Mouse (Mus musculus): ENCODE data around the gene Tsnaxip1. TPM values are rescaled to one million over a fixed set of nuclear protein-coding genes. Genes with fewer than 3 reads are reported as not detected.
A peak's percentile ranks its signal among the peaks of the same experiment; 100 is the strongest.

Tsnaxip1 gene
- 0.14 and 0.15 TPM in 2 replicates for polyA plus RNA-seq (2016; fragmentation: Nextera tagmentation; extraction: Ambion mirVana)

DNA sequence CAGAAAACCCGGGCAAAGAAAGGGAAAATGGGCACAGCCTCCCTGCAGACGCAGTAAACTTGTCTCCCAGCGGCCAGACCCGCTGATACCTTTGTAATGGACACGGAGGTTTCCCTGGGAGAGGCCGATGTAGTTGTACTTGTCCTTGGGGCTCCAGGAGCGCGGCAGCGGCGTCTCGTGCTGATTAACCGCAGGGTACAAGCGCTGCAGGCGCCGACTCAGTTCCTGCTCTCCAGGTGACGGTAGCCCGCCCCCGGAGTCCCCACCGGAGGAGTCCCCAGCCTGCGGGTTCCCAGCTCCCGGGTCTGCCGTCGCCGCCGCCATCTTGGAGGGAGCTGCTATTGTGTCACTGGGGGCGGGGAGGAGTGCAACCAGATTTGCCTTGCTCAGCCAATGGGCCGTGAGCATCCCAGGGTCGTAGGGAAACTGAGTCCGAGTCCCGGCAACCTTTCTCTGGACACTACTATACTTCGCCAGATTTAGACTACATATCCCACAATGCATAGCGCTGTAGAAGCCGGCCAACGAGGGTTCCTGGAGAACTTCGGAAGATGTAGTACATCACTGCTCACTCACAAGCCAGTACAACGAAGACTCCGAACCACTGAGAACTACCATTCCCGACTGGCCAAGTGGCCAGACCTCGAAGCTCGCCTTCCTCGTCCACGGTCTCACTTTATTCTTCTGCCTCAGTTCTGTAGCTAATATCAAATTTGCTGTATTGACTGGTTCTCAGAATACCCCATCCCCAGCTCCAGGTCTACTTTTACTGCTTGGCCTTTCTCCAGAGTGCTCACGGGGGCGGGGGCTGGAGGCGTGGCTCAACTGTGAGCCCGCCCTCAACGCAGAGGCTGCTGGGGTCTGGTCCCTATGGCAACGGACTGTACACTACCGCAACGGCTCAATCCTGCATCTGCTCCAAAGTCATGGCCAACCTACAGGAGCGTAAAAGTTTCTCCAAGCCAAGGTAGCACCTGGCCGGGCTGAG is at the start of gene Tsnaxip1, which contains the start of gene Ranbp10:
Tsnaxip1 (plus strand) TSS at position 871 of the 988 bp plus-strand sequence.
Ranbp10 (minus strand) TSS at position 490 of the 988 bp plus-strand sequence.
- WGBS = under 1% methylated on average over 52 of the region's 52 CpGs
- Histone ChIP-seq H3K36me3 (peaks cover 25% of the 10 kb centered on the region), H3K4me2 (peak within 1 kb of the TSS; percentile 84), H3K4me1 (replicated peaks) (peaks cover 16% of the 10 kb centered on the region), H3K9me3 (replicated peaks) (no peaks in the 10 kb centered on the region), H3K27ac (ENCODE audit: poor library complexity, severe bottlenecking) (peak within 1 kb of the TSS; percentile 82), H3K9ac (peak within 1 kb of the TSS; percentile 96), H3K27me3 (replicated peaks) (no peaks in the 10 kb centered on the region), H3K4me3 (peak within 1 kb of the TSS; percentile 95)
- ATAC-seq (ENCODE audit: insufficient number of reproducible peaks, low FRiP score) = peak; percentile 97

DNA sequence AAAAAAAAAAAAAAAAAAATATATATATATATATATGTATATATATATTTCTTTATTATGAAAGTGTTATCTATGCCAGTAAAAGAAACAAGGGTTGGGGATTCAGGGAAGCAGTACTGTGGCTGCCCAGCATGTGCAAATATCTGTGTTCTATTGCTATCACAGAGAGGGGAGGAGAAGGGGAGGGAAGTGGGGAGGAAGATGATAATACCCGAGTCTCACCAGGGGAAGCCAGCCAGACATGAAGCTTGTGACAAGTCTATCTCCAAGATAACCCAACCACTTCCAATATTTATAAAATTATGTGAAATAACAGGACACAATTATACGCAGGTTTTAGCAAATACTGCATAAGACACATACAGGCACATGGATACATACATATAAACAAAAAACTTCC is 49.7 kb upstream of the Tsnaxip1 start:
- Histone ChIP-seq H3K9me3 (replicated peaks) (no peaks in the 10 kb centered on the region), H3K27me3 (replicated peaks) (no peaks in the 10 kb centered on the region), H3K36me3 (peaks cover 88% of the 10 kb centered on the region), H3K27ac (ENCODE audit: poor library complexity, severe bottlenecking) (no peak overlapping the region), H3K9ac (no peak overlapping the region), H3K4me2 (no peak overlapping the region), H3K4me1 (replicated peaks) (no peaks in the 10 kb centered on the region), H3K4me3 (no peak overlapping the region)
- WGBS = 64% methylated on average over 2 of the region's 2 CpGs
- ATAC-seq (ENCODE audit: insufficient number of reproducible peaks, low FRiP score) = no peak

DNA sequence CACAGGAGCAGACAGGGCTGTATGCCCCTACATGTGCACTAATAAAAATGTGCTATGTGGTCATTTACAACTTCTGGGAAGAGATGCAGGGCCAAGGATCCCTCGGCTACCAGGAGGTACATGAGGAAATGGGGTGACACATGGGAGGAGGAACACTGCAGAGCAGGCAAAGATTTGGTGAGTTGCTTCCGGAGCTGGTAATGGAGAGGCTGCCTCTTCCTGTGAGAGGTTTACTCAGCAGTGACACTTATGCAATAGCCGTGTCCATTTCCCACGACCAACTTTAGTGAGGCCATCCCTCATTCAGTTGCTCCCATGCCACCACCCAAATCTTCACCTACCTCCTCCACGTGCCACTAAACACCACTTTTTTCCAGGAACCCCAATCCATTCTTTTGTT is 47.2 kb upstream of the Tsnaxip1 start:
- Histone ChIP-seq H3K36me3 (peaks cover 82% of the 10 kb centered on the region), H3K9me3 (replicated peaks) (no peaks in the 10 kb centered on the region), H3K27ac (ENCODE audit: poor library complexity, severe bottlenecking) (no peak overlapping the region), H3K27me3 (replicated peaks) (no peaks in the 10 kb centered on the region), H3K4me3 (no peak overlapping the region), H3K9ac (no peak overlapping the region), H3K4me2 (no peak overlapping the region), H3K4me1 (replicated peaks) (no peaks in the 10 kb centered on the region)
- no peak for ATAC-seq (ENCODE audit: insufficient number of reproducible peaks, low FRiP score)
- WGBS = 88% methylated on average over 5 of the region's 5 CpGs

DNA sequence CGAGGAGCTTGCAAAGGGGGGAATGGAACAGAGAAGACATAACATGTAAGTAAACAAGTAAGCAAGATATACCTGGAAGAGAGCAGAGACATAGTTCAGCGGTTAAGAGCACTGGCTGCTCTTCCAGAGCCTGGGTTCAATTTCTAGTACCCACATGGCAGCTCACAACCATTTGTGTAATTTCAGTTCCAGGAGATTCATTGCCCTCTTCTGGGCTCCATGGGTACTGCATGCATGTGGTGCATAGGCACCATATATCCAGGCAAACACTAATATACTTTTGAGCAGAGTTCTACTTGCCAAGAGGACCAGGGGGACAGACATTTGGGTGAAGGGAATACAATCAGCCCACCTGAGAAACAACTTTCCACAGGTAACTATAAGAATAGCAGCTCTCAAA is 39.3 kb upstream of the Tsnaxip1 start:
- Histone ChIP-seq H3K4me2 (no peak overlapping the region), H3K27ac (ENCODE audit: poor library complexity, severe bottlenecking) (no peak overlapping the region), H3K4me3 (no peak overlapping the region), H3K4me1 (replicated peaks) (peaks cover 10% of the 10 kb centered on the region; the same call in 1 of the 2 replicates), H3K9me3 (replicated peaks) (no peaks in the 10 kb centered on the region), H3K27me3 (replicated peaks) (no peaks in the 10 kb centered on the region), H3K36me3 (peaks cover 36% of the 10 kb centered on the region), H3K9ac (no peak overlapping the region)
- ATAC-seq (ENCODE audit: insufficient number of reproducible peaks, low FRiP score) = no peak
- WGBS = 87% methylated on average over 2 of the region's 2 CpGs

DNA sequence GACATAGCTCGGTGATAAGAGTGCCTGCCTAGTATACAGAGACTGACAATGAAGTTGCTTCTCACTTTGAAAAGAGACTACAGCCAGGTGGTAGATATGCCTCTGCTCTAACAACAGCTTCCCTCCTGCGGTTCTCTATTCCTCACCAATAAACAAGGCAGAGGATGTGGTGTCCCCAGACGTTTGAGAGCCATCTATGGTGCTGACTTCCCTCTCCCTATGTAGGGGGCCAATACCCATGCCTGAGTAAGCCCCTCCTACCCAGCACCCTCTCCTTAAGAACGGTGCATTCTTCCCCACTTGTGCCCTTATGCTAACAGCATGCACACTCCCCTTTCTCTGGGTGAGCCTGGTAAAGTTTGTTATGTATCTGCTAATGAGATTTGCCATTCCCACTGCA is 38.6 kb upstream of the Tsnaxip1 start:
- H3K36me3 ChIP-seq = peaks cover 29% of the 10 kb centered on the region
- no peak for ATAC-seq (ENCODE audit: insufficient number of reproducible peaks, low FRiP score)
- H3K4me1 ChIP-seq (replicated peaks) = peaks cover 11% of the 10 kb centered on the region; the same call in 1 of the 2 replicates
- no peaks in the 10 kb centered on the region for H3K27me3 ChIP-seq (replicated peaks)
- no peak overlapping the region for H3K27ac ChIP-seq (ENCODE audit: poor library complexity, severe bottlenecking)
- H3K4me2 ChIP-seq = no peak overlapping the region
- WGBS = 60% methylated on average over 4 of the region's 4 CpGs
- no peak overlapping the region for H3K9ac ChIP-seq
- H3K4me3 ChIP-seq = no peak overlapping the region
- H3K9me3 ChIP-seq (replicated peaks) = no peaks in the 10 kb centered on the region

DNA sequence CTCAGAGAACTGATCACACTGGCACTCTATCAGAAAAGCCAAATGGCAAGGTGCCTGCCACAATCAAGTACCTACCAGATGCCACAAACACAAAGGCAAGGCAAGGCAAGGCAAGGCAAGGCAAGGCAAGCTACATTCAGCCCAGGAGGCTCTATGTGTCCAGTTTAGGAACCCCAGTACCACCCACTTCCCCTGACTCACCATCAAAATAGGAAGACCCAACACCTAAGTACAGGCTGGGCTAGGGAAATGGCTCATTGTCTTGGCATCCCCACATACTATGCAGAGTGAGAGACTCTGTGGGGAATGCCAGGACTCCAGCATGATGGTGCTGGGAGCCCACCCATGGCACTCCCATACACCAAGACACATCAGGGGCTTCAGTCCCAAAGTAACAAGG is 37.9 kb upstream of the Tsnaxip1 start:
- H3K27me3 ChIP-seq (replicated peaks) = no peaks in the 10 kb centered on the region
- H3K36me3 ChIP-seq = peaks cover 26% of the 10 kb centered on the region
- H3K4me2 ChIP-seq = no peak overlapping the region
- no peak overlapping the region for H3K4me3 ChIP-seq
- no peak overlapping the region for H3K9ac ChIP-seq
- ATAC-seq (ENCODE audit: insufficient number of reproducible peaks, low FRiP score) = no peak
- H3K9me3 ChIP-seq (replicated peaks) = no peaks in the 10 kb centered on the region
- peaks cover 16% of the 10 kb centered on the region; the same call in 1 of the 2 replicates for H3K4me1 ChIP-seq (replicated peaks)
- no peak overlapping the region for H3K27ac ChIP-seq (ENCODE audit: poor library complexity, severe bottlenecking)

DNA sequence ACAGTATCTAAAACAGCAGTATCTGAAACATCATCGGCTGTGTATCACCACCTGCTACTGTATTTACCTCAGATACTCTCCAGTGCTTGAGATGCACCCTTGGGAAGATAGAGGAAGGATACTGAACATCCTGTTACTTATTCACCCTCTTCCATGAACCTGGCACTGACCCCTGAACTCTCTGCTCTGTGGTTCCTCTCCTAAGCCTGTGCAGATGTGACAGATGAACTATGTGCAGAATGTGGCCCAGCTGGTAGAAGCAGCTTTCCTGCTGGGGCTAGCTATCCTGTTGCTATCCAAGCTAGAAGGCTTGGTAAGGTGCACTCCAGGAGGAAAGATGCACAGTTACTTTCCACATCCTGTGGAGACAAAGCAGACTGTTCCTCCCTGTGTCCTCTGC is 34.2 kb upstream of the Tsnaxip1 start:
- Histone ChIP-seq H3K9me3 (replicated peaks) (no peaks in the 10 kb centered on the region), H3K36me3 (peaks cover 10% of the 10 kb centered on the region; the same call in 1 of the 2 replicates), H3K4me3 (no peak overlapping the region), H3K4me1 (replicated peaks) (peaks cover 17% of the 10 kb centered on the region), H3K4me2 (no peak overlapping the region), H3K27ac (ENCODE audit: poor library complexity, severe bottlenecking) (no peak overlapping the region), H3K27me3 (replicated peaks) (no peaks in the 10 kb centered on the region), H3K9ac (no peak overlapping the region)
- no peak for ATAC-seq (ENCODE audit: insufficient number of reproducible peaks, low FRiP score)
- 97% methylated on average over 1 of the region's 1 CpGs for WGBS

DNA sequence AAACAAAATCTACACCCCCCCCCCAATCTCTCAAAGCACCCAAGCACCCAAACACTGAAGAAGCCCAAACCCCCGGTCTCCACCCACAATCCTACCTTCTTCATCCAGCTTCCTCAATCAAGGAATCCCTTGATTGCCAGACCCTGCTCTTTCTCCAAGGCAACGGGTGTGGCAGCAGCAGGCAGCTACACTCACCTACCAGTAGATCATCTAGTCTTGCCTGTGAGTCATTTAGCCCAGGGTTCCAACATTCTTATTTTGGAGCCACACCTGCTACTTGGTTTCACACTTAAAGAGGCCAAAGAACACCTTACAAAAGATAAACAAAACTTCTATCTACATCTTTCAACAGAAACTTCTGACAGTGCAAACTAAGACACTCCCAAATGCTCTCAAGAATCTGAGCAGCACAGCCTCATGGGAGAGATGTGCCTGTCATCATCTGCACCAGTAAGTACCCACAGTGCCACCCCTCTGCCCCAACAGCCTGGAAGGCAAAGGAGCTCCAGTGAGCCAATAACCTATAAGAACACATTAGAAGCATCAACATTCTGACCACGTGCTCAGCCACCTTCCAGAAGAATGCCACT is 33.4 kb upstream of the Tsnaxip1 start:
- WGBS = 84% methylated on average over 3 of the region's 3 CpGs
- no peak for ATAC-seq (ENCODE audit: insufficient number of reproducible peaks, low FRiP score)
- H3K4me2 ChIP-seq = no peak overlapping the region
- no peak overlapping the region for H3K4me3 ChIP-seq
- H3K27me3 ChIP-seq (replicated peaks) = no peaks in the 10 kb centered on the region
- peaks cover 8% of the 10 kb centered on the region; the same call in 1 of the 2 replicates for H3K36me3 ChIP-seq
- H3K27ac ChIP-seq (ENCODE audit: poor library complexity, severe bottlenecking) = no peak overlapping the region
- no peaks in the 10 kb centered on the region for H3K9me3 ChIP-seq (replicated peaks)
- no peak overlapping the region for H3K9ac ChIP-seq
- peaks cover 24% of the 10 kb centered on the region for H3K4me1 ChIP-seq (replicated peaks)

DNA sequence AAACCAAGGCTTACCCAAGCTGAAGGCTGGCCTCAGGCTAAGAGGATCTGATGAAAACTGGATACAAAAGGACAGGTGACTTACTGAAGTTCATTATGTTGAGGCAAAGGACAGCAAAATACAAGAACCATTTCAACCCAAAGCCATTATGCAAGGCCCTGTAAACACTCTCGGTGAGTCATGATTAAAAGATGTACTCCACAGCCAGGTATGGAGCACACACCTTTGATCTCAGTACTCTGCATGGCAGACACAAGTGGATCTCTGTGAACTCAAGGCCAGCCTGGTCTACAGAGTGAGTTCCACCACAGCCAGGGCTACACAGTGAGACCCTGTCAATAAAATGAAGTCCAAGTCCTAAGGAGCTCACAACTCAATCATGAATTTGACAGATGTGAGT is 31.7 kb upstream of the Tsnaxip1 start:
- no peak for ATAC-seq (ENCODE audit: insufficient number of reproducible peaks, low FRiP score)
- H3K27ac ChIP-seq (ENCODE audit: poor library complexity, severe bottlenecking) = no peak overlapping the region
- H3K4me1 ChIP-seq (replicated peaks) = peaks cover 35% of the 10 kb centered on the region
- no peak overlapping the region for H3K4me3 ChIP-seq
- peaks cover 8% of the 10 kb centered on the region; the same call in 1 of the 2 replicates for H3K36me3 ChIP-seq
- no peaks in the 10 kb centered on the region for H3K9me3 ChIP-seq (replicated peaks)
- no peaks in the 10 kb centered on the region for H3K27me3 ChIP-seq (replicated peaks)
- no peak overlapping the region for H3K9ac ChIP-seq
- 82% methylated on average over 1 of the region's 1 CpGs for WGBS
- no peak overlapping the region for H3K4me2 ChIP-seq

DNA sequence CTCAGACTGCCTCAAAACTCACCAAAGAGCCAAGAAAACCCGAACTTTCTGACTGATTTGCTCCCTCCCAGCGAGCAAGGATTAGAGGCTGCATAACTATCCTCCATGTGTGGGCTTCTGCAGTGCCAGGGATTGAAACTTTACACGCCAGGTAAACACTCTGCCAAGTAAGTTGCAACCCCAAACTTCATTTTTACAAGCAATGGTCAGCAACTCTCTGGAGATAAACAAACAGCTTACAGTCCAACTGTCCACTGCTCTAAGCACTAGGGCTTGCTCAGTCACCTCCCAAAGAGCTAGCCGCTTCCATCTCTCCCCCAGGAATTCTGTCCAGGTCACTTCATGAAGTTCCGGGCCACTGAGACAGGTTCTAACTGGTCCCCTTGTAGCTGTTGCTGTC is 29.1 kb upstream of the Tsnaxip1 start:
- Histone ChIP-seq H3K4me1 (replicated peaks) (peaks cover 46% of the 10 kb centered on the region), H3K4me2 (peak overlapping the region; percentile 23), H3K9ac (no peak overlapping the region), H3K27me3 (replicated peaks) (no peaks in the 10 kb centered on the region), H3K27ac (ENCODE audit: poor library complexity, severe bottlenecking) (peak overlapping the region; percentile 74), H3K36me3 (peaks cover 3% of the 10 kb centered on the region; the same call in 1 of the 2 replicates), H3K4me3 (no peak overlapping the region), H3K9me3 (replicated peaks) (no peaks in the 10 kb centered on the region)
- 95% methylated on average over 5 of the region's 5 CpGs for WGBS
- no peak for ATAC-seq (ENCODE audit: insufficient number of reproducible peaks, low FRiP score)

DNA sequence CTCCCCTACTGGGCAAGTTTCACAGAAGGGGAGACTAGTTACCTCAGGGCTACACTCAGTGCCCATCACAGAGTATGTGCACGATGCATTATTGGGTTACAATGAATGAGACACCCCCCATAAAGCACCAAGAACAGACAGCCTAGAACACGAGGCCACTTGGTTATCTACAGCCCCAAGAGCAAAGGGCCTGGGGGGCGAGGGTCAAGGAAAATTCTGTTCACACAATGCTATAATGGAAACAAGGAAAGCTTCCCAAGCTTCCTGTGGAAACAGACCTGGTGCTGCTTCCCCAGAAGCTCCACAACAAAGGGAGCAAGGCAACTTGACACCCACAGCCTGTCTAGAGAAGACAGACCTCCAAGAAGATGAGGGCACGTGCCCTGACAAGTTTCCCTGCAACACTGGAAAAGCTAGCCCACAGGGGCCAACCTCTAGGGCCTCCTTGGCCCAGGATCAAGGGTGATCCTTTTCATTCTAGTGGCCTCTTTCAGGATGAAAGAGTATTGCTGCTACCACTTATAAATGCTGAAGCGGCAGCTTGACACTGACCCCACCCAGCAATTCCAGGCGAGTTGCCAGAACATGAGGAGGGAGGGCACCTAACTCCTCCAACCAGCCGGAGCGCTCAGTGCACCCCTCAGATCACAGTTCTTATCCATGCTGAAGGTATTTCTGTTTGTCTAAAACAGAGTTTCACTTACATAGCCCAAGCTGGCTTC is 28.3 kb upstream of the Tsnaxip1 start:
- peak; percentile 69 for ATAC-seq (ENCODE audit: insufficient number of reproducible peaks, low FRiP score)
- Histone ChIP-seq H3K4me1 (replicated peaks) (peaks cover 41% of the 10 kb centered on the region), H3K27ac (ENCODE audit: poor library complexity, severe bottlenecking) (peak overlapping the region; percentile 74), H3K4me3 (no peak overlapping the region), H3K9me3 (replicated peaks) (no peaks in the 10 kb centered on the region), H3K27me3 (replicated peaks) (no peaks in the 10 kb centered on the region), H3K36me3 (peaks cover 3% of the 10 kb centered on the region; the same call in 1 of the 2 replicates), H3K4me2 (peak overlapping the region; percentile 23), H3K9ac (no peak overlapping the region)
- 23% methylated on average over 8 of the region's 8 CpGs for WGBS
